Mouse (Mus musculus) forebrain, embryonic 13.5 days (tissue): ENCODE data around the gene Sf3b3. TPM values are rescaled to one million over a fixed set of nuclear protein-coding genes. Genes with fewer than 3 reads are reported as not detected.

ENCODE experiments used
- ATAC-seq: fragments of 200-750 bp; cut with Nextera tagmentation; 2 replicates; pipeline ENCODE4 v1.8.0; 2017
- H3K27ac ChIP-seq: fragments of 300-500 bp; sonication (generic); 2 replicates; pipeline ENCODE4 v1.5.1; 2015; ENCODE audit warnings: inconsistent platforms, mild to moderate bottlenecking, moderate library complexity
- H3K27me3 ChIP-seq: fragments of 300-500 bp; sonication (generic); 2 replicates; pipeline ENCODE4 v1.6.1; 2015; ENCODE audit warnings: mild to moderate bottlenecking, inconsistent platforms
- H3K36me3 ChIP-seq: fragments of 300-500 bp; sonication (generic); 2 replicates; pipeline ENCODE4 v1.6.1; 2015; ENCODE audit warnings: mild to moderate bottlenecking, inconsistent platforms; ENCODE audit not compliant: poor library complexity, severe bottlenecking
- H3K4me1 ChIP-seq: fragments of 300-500 bp; sonication (generic); 2 replicates; pipeline ENCODE4 v1.6.1; 2015; ENCODE audit warnings: inconsistent platforms
- H3K4me2 ChIP-seq: fragments of 300-500 bp; sonication (generic); 2 replicates; pipeline ENCODE4 v1.6.1; 2015; ENCODE audit warnings: inconsistent platforms, mild to moderate bottlenecking, moderate library complexity
- H3K4me3 ChIP-seq: fragments of 300-500 bp; sonication (generic); 2 replicates; pipeline ENCODE4 v1.5.1; 2015; ENCODE audit warnings: mild to moderate bottlenecking, inconsistent platforms
- H3K9ac ChIP-seq: fragments of 300-500 bp; sonication (generic); 2 replicates; pipeline ENCODE4 v1.6.1; 2015; ENCODE audit warnings: mild to moderate bottlenecking, inconsistent platforms
- H3K9me3 ChIP-seq: fragments of 300-500 bp; sonication (generic); replicated peaks from 2 replicates; pipeline ENCODE4 v1.6.1; 2016; ENCODE audit warnings: inconsistent platforms
- whole genome bisulfite sequencing: fragments of 180-500 bp; shearing (Covaris S2); methylation state at CpG from one replicate; pipeline ENCODE4 v1.1.7; 2015; 5-methylcytosine and 5-hydroxymethylcytosine counted together
- polyA plus RNA-seq: library from polyadenylated mRNA; unstranded; fragments of >200 nt; fragmentation: Nextera tagmentation; extraction: Ambion mirVana; gene quantifications from 2 replicates; pipeline ENCODE4 v1.2.1, GENCODE M21; 2015

Gene Sf3b3
- polyA plus RNA-seq, 1 experiment from 2014 or later: 136 TPM

GRCm38 (mm10) chr8:110812349-110813080 is 34.1 kb downstream of the Sf3b3 start:
- 97% methylated on average over 7 of the region's 7 CpGs for whole genome bisulfite sequencing
- H3K36me3 ChIP-seq: peaks cover 92% of the 10 kb centered on the region
- no peak overlapping the region for H3K9ac ChIP-seq
- no peak overlapping the region for H3K27ac ChIP-seq
- no peak overlapping the region for H3K4me3 ChIP-seq
- no peaks in the 10 kb centered on the region for H3K4me1 ChIP-seq
- no peaks in the 10 kb centered on the region for H3K9me3 ChIP-seq
- no peak for ATAC-seq
- no peaks in the 10 kb centered on the region for H3K27me3 ChIP-seq
- no peak overlapping the region for H3K4me2 ChIP-seq

- Histone ChIP-seq H3K27me3 (no peaks in the 10 kb centered on the region), H3K4me2 (no peak overlapping the region), H3K4me1 (no peaks in the 10 kb centered on the region), H3K4me3 (no peak overlapping the region), H3K27ac (no peak overlapping the region), H3K36me3 (peaks cover 85% of the 10 kb centered on the region), H3K9me3 (no peaks in the 10 kb centered on the region), H3K9ac (no peak overlapping the region)
- no peak for ATAC-seq
- WGBS: 96% methylated on average over 7 of the region's 7 CpGs
Measured at GRCm38 (mm10) chr8:110811793-110812192, 34.8 kb downstream of the Sf3b3 start.

GRCm38 (mm10) chr8:110811116-110811515 is 35.5 kb downstream of the Sf3b3 start:
- Histone ChIP-seq H3K4me1 (no peaks in the 10 kb centered on the region), H3K4me2 (no peak overlapping the region), H3K9me3 (no peaks in the 10 kb centered on the region), H3K4me3 (no peak overlapping the region), H3K27me3 (no peaks in the 10 kb centered on the region), H3K9ac (no peak overlapping the region), H3K36me3 (peaks cover 78% of the 10 kb centered on the region), H3K27ac (no peak overlapping the region)
- WGBS: 99% methylated on average over 3 of the region's 3 CpGs
- ATAC-seq: no peak

GRCm38 (mm10) chr8:110810481-110811065 is 36.0 kb downstream of the Sf3b3 start:
- 91% methylated on average over 7 of the region's 7 CpGs for WGBS
- H3K9ac ChIP-seq: no peak overlapping the region
- no peak overlapping the region for H3K4me2 ChIP-seq
- H3K9me3 ChIP-seq: no peaks in the 10 kb centered on the region
- H3K27me3 ChIP-seq: no peaks in the 10 kb centered on the region
- no peaks in the 10 kb centered on the region for H3K4me1 ChIP-seq
- H3K27ac ChIP-seq: no peak overlapping the region
- peaks cover 72% of the 10 kb centered on the region for H3K36me3 ChIP-seq
- no peak for ATAC-seq
- H3K4me3 ChIP-seq: no peak overlapping the region

GRCm38 (mm10) chr8:110809831-110810230 is 36.8 kb downstream of the Sf3b3 start:
- no peak overlapping the region for H3K27ac ChIP-seq
- no peaks in the 10 kb centered on the region for H3K27me3 ChIP-seq
- H3K4me1 ChIP-seq: no peaks in the 10 kb centered on the region
- no peak overlapping the region for H3K9ac ChIP-seq
- ATAC-seq: no peak
- 70% methylated on average over 2 of the region's 2 CpGs for WGBS
- H3K4me3 ChIP-seq: no peak overlapping the region
- H3K36me3 ChIP-seq: peaks cover 65% of the 10 kb centered on the region
- H3K4me2 ChIP-seq: no peak overlapping the region
- H3K9me3 ChIP-seq: no peaks in the 10 kb centered on the region

GRCm38 (mm10) chr8:110808495-110809472 is 37.8 kb downstream of the Sf3b3 start:
- peaks cover 54% of the 10 kb centered on the region for H3K36me3 ChIP-seq
- H3K9ac ChIP-seq: no peak overlapping the region
- H3K9me3 ChIP-seq: no peaks in the 10 kb centered on the region
- no peak overlapping the region for H3K27ac ChIP-seq
- H3K27me3 ChIP-seq: no peaks in the 10 kb centered on the region
- no peak for ATAC-seq
- H3K4me1 ChIP-seq: no peaks in the 10 kb centered on the region
- 71% methylated on average over 13 of the region's 13 CpGs for WGBS
- no peak overlapping the region for H3K4me3 ChIP-seq
- H3K4me2 ChIP-seq: no peak overlapping the region

- no peak overlapping the region for H3K9ac ChIP-seq
- H3K4me3 ChIP-seq: no peak overlapping the region
- H3K4me1 ChIP-seq: no peaks in the 10 kb centered on the region
- no peak overlapping the region for H3K27ac ChIP-seq
- WGBS: 90% methylated on average over 1 of the region's 1 CpGs
- no peaks in the 10 kb centered on the region for H3K27me3 ChIP-seq
- H3K4me2 ChIP-seq: no peak overlapping the region
- peaks cover 28% of the 10 kb centered on the region for H3K36me3 ChIP-seq
- no peaks in the 10 kb centered on the region for H3K9me3 ChIP-seq
- no peak for ATAC-seq
Measured at GRCm38 (mm10) chr8:110806146-110806545, 40.4 kb downstream of the Sf3b3 start.

GRCm38 (mm10) chr8:110805669-110806068 is 40.9 kb downstream of the Sf3b3 start, which contains the start of gene Il34:
Il34 (minus strand) TSS chr8:110805924.
- H3K4me2 ChIP-seq: no peak within 1 kb of the TSS
- H3K4me1 ChIP-seq: no peaks in the 10 kb centered on the region
- no peaks in the 10 kb centered on the region for H3K27me3 ChIP-seq
- no peak for ATAC-seq
- no peak within 1 kb of the TSS for H3K9ac ChIP-seq
- no peak within 1 kb of the TSS for H3K4me3 ChIP-seq
- H3K27ac ChIP-seq: no peak within 1 kb of the TSS
- H3K9me3 ChIP-seq: no peaks in the 10 kb centered on the region
- 48% methylated on average over 12 of the region's 12 CpGs for WGBS
- H3K36me3 ChIP-seq: peaks cover 23% of the 10 kb centered on the region

GRCm38 (mm10) chr8:110804825-110805514 is 41.6 kb downstream of the Sf3b3 start:
- Histone ChIP-seq H3K4me1 (no peaks in the 10 kb centered on the region), H3K27me3 (no peaks in the 10 kb centered on the region)
- 66% methylated on average over 2 of the region's 3 CpGs for WGBS

GRCm38 (mm10) chr8:110803856-110804255 is 42.7 kb downstream of the Sf3b3 start:
- Histone ChIP-seq H3K4me1 (no peaks in the 10 kb centered on the region), H3K9ac (no peak overlapping the region), H3K4me2 (no peak overlapping the region), H3K9me3 (no peaks in the 10 kb centered on the region), H3K36me3 (peaks cover 5% of the 10 kb centered on the region; the same call in 1 of the 2 replicates), H3K27me3 (no peaks in the 10 kb centered on the region), H3K4me3 (no peak overlapping the region), H3K27ac (no peak overlapping the region)
- no peak for ATAC-seq
- 90% methylated on average over 9 of the region's 9 CpGs for WGBS

More at GRCm38 (mm10) chr8:110804825-110805514, 41.6 kb downstream of the Sf3b3 start:
- no peak overlapping the region for H3K4me2 ChIP-seq
- no peak overlapping the region for H3K9ac ChIP-seq
- no peak overlapping the region for H3K27ac ChIP-seq
- ATAC-seq: no peak
- no peak overlapping the region for H3K4me3 ChIP-seq
- H3K36me3 ChIP-seq: peaks cover 16% of the 10 kb centered on the region
- H3K9me3 ChIP-seq: no peaks in the 10 kb centered on the region

- no peaks in the 10 kb centered on the region for H3K36me3 ChIP-seq
- WGBS: 85% methylated on average over 5 of the region's 5 CpGs
- H3K9me3 ChIP-seq: no peaks in the 10 kb centered on the region
- no peaks in the 10 kb centered on the region for H3K4me1 ChIP-seq
- H3K4me3 ChIP-seq: no peak overlapping the region
- no peak for ATAC-seq
- no peak overlapping the region for H3K9ac ChIP-seq
- no peak overlapping the region for H3K4me2 ChIP-seq
- H3K27ac ChIP-seq: no peak overlapping the region
- H3K27me3 ChIP-seq: no peaks in the 10 kb centered on the region
Measured at GRCm38 (mm10) chr8:110802988-110803387, 43.6 kb downstream of the Sf3b3 start.
